Mouse (Mus musculus): ENCODE data around the gene Rara.

Rara gene

DNA sequence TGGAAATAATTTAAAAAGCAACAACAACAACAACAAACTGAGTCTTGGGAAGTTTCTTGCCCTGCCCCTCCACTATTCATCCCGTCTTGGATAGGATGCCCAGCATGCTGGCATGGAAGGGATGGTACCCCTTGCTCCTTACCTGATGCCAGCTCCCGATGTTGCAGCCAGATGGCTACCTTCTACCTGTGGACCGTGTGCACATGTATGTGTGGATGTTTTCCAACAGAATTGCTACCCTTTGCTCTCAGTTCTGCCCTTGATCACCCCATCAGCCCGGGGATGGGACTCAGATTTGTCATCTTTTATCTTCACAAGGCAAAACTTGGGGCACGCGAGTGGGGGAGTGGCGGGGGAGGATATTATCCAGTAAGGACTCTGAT is 11.1 kb downstream of the Rara start:
- no peak for DNase-seq

DNA sequence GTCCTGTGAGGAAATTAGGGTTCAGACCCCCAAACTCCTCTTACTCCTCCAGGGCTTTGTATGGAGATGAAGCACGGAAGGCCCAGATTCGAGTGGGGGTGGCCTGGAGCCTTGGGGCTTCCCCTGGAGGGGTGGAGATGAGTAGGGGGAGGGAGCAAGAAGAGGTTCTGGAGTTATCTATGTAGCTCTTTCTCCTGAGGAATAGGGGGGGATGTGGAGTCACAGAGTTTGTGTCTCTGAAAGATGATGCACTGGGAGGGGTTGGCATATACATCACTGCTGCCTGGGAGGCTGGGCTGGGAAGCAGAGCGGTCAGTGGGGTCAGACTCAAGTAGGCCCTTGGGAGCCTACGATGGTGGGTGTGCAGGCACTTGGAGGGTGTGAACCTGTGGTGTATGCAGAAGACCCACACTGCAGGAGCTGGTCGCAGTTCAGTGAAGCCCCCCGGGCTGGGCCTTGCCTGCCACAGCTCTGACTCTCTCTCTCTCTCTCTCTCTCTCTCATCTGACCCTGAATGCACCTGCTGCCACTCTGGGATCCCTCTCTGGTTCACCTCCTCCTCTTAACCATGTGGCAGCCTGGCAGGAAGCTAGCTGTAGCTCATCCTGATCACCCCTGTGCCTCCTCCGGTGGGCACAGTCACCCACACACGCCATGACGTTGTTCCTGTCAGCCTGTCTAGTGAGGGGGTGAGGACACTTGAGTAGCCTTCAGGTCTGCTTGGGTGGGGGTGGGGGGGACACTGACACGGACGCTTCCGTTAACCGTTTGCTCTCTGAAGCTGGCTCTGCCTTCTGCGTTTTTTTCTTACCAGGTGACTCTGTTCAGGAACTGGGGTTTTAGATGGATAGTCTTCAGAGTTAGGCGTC is 11.7 kb downstream of the Rara start:
- DNase-seq: no peak

DNA sequence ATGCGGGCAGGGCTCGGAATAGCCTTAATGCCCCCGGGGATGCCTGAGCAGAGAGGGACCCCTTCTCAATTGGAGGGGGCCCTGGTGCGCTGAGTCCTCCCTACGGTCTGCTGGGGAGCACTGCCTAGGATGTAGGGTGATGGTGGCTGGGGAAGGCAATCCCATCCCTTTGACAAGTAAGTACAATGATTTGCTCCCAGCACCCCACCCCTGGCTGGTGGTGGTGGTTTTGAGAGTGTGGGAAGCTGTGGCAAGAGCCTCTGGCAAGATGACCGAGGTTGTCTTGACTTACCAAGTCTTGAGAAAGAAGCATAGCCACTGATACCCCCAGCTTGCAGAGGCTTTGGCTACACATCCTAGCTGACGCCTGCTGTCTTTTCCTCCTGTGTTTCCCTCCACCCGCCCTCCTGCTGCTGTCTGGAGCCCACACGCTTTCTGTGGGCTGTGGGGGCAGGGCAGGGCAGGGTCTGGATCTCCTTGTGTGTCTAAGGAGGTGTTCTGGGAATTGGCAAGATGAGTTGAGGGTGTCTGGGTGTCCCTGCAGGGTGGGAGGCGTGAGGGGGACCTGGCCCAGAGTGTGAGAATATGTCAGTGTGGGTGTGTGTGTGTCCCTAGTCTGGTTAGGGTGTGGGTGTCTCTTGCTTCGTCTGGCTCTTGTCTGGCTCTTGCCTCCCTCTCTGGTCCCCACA is 12.5 kb downstream of the Rara start:
- DNase-seq: no peak

DNA sequence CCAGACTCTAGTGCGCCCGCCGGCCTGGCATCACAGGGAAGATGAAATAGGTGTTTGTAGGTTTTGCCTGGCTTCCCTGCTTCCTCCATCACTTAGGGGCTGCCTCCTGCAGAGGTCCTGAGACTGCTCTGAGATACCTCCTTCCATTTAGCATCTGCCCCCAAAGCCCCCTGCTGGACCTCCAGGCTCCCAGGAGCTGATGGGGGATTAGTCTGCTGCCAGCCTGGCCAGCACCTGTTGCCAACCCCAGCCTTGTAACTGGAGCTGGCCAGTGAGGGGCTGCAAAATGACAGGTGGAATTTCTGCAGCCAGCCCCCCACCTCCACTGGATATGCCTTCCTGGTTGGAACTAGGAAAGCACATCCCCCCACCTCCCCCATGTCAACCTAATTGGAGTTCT is 13.2 kb downstream of the Rara start:
- DNase-seq: no peak

DNA sequence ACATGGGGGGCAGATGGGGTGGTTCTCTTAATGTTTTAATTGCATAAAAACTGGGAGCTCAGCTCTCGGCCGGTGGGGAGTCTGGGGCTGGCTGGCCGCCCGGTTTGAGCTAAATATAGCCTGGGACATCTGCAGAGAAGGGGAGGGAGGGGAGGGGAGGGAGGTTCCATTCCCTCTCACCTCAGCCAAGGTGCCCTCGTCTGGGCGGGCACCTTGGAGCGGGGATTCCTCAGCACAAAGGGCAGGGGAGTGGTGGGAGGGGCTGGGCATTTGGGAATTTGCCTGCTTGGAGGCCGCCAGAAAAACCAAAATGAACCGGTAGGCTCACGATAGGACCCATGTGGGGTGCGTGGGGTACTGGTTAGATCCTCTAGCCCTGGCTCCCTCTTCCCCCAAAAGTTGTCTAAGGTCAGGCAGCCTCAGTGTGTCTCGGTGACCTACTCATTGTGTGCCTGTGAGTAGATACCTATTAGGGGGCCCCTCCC is 13.8 kb downstream of the Rara start:
- DNase-seq: no peak

DNA sequence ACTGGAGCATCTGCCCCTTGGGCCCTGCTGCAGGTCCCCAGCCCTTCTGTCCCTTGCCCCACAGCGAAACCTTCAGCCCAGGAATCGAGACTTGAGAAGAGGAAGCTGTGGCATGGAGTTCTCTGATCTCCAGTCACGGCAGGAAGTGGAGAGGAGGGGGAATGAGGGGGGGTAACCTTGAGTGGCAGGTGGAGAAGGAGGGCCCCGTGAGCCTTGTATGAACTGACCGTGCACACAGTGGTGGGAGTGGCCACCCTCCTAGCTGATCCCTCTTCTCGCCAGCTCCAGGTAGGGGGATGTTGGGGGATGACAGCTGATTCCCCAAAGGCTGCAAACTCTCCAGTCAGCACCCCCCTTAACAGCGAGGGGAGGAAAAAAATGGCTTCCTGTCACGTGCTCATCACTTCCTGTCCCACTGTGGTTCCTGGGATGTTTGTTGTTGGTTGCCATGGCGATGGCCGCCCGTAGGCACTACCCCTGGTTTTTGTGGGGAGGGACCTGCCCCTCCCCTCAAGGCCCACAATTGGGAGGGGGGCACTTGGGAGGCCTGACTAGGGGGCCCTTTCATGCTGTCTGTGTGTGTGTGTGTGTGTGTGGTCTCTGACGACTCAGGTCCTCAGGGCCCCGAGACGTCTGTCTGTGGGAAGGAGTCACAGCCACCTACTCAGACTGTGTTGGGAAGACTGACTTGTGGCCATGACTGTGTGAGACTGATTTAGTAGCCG is 14.4 kb downstream of the Rara start:
- DNase-seq: peak; percentile 88

DNA sequence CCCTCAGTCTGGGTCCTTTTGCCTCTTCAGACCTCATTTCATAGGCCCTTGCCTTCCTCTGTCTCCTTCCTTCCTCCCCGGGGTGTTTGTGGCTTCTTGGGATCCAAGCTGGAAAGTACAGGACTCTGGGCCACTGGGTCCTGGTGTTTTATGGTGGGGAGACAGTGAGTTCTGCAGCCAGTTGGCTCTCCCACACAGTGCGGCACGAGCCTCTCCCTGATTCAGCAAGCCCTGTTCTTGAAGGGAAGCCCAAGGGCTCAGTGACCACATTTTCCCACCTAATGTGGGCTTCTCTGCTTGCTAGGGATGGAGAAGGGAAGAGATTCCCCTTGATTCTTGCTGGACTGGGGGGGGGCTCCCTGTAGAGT is 14.9 kb downstream of the Rara start:
- no peak for DNase-seq

DNA sequence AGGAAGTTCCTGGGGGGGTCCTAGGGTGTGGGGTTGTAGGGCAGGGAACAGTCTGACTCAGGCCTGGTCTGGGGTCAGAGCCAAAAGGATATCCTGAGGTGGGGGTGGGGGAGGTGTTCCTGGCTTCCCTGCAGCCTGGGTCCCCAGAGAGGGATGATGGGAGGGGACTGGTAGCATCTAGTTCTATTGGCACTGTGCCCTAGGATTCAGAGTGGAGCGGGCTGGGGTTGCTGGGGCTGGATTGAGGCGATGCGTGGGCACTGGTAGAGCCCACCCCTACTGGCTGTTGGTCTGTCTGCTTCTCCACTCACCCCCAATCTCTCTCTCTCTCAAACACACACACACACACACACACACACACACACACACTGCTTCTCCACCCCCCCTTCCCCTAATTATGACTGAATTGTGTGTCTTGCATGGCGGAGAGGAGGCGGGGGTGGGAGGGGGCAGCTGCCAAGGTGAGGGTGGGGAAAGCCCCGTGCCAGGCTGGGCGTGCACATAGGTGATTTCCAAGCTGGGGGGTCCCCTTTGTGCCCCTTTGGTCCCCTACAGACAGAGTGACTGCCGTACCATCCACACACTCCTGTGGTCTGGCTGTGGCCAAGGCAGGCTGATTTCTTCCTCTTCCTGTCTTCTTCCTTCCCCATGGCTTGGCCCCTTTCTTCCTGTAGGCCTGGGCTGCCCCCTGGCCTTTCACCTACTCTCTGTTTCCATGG is 15.5 kb downstream of the Rara start:
- DNase-seq: no peak

DNA sequence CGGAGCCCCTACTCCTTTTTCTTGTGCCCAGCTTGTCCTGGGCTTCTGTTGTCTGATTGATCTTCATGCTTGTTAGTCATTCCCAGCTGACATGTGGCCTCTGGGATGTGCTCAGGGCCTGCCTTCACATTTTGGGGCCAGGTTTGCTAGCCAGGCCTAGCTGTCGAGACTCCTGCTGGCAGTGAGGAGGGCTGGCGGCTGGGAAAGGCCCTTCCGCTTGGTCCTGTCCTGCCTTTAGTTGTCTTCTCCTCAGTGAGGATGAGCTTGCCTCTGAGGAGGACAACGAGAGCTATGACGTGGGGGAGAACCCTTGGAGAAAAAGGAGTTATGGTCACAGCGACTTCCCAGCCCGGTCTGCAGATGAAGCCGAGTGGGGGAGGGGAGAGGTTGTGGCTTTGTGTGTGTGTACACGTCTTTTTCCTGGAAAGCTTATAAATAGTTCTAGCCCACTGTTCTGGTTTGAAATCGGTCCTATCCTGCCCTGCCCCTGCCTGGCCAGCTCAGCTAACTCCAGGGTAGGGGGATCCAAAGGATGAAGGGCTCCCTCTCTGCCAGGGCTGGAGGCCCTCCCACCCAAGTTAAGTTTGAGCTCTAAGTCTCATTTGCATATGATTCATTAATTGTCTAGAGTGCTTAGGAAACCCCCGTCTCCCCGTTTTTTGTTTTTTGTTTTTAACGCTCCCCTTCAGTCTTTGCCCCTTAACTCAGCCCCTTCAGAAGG is 16.3 kb downstream of the Rara start:
- no peak for DNase-seq

DNA sequence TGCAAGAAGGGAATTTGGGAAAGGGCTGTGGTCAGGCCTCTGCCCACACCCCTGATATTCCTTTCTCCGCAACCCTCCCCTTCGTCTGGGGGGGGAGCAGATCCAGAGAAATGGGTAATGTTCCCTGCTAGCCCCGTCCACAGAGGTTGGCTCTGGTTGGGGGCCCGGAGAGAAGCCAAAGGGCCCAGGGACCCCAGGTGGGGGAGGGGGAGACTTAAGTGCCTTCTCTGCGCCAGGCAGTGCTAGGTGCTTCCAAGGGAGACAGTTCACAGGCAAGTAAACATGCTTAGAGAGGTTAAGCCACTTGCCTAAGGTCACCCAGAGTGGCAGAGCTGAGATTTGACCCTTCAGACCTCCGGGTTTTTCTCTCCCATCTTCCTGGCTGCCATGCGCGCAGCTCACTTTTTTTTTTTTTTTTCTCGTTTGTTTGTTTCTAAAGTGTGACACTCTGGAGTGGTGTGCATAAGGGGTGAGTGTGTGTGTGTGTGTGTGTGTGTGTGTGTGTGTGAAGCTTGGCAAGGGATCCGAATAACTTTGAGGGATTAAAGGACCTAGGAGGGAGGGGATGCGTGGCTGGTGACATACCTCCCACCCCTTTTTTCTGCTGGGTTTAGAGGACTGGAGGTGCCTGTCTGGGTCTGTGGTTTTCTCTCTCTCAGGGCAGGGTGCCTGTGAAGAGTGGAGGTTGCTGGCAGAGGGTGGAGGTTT is 17.4 kb downstream of the Rara start:
- no peak for DNase-seq

DNA sequence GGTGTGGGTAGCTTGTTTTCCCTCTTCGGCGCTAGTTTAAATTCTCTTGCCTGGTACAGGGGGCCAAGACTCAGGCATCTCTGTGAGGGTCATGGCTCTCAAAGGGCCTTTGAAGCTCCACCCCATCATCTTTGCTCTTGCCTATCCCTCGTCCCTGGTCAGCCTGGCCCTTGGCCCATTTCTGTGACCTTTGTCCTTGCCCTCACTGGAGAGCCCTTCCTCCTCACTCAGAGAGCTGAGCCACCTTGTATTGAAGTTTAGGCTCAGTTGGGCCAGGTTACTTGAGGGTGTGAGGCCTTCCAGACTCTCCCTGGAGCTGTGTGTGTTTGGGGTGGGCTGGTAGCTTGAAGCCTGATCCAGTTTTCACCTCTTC is 18.0 kb downstream of the Rara start:
- no peak for DNase-seq

DNA sequence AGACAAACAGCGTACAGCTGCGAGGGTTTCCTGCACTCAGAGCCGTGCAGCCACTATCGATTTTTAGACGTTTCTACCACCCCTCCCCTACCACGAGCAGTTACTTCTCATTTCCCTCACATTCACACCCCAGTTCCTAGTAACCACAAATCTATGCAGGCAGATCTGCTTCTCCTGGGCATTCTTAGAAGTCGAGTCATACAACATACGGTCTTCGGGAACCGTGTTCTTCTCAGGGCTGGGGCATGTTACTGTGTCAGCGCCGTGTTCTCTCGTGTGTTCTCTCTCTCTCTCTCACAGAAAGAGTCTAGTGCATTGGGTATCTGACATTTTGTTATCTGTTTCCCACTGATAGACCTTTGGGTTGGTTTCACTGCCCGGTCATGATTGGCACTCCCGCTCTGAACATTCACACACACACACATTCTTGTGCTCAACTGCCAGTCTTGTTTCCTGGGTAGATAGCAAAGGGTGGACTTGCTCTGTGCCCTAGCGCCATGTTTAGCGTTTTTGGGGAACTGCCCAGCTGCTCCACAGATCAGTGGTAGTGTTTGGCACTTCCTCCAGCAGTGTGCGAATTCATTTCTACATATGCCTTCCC is 20.5 kb downstream of the Rara start:
- no peak for DNase-seq

DNA sequence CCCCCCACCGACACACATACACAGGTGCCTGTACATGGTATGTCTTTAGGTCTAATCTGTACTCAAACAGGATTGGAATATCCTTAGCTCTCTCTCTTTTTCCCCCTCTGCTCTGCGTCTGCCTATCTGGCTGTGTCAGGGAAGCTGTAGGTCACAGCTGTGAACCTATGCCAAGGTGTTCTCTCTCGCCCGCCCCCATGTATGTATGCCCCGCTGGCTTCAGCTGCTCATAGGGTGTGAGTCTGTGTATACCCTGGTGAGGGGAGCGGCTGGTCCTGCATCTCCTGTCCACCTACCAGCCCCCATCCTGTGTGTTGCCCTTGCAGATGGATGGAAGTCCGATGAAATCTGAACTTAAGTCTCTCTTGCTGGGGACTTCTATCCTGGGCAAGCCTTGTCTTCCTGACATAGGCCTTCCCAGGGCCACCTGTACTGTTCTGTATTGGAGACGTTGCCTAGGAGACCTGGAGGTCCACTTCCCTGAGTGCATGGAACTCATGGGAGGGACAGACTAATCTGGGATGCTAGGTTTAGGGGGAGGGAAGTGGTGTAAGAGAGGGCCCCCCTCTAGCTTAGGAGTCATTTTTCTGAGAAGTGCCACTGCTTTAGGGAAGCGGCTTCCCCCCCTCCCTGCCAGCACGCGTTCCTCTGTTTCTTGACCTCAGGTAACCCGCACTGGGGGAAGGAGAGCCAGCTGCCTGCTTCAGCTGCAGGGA is 21.8 kb downstream of the Rara start:
- no peak for DNase-seq

DNA sequence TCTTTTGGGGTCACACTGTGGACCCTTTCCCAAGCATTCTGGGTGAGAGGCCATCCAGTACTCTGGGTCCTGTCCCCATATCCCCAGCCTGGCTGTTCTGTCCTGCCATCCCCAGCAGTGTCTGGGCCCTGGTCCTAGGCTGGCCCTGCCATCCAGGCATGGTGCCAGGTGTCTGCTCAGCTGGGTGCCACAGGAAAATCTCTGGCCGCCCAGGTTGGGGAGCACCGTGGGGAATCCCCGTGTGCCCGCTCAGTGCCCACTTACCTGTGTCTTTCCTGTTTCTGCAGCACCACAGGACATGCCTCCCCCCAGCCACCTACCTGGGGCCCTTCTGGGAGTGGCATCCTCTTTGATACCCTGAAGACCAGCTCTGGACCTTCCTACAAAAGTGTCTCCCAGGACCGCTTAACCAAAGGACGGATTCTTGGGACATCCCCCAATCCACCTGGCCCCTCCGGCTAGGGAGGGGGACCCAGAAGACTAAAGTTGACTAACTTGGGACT is 22.4 kb downstream of the Rara start:
- no peak for DNase-seq

DNA sequence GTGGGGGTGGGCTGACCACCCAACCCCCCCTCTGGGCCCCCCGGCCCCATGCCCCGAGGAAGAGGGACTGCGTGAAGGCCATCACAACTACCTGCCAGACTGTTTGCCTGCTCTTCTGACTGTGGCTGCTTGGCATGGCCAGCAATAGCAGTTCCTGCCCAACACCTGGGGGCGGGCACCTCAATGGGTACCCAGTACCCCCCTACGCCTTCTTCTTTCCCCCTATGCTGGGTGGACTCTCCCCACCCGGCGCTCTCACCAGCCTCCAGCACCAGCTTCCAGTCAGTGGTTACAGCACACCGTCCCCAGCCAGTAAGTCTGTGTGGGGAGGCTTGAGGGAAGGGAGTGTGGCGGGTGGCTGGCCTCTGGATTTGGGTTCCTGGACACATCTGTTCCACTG is 22.9 kb downstream of the Rara start:
- DNase-seq: no peak

DNA sequence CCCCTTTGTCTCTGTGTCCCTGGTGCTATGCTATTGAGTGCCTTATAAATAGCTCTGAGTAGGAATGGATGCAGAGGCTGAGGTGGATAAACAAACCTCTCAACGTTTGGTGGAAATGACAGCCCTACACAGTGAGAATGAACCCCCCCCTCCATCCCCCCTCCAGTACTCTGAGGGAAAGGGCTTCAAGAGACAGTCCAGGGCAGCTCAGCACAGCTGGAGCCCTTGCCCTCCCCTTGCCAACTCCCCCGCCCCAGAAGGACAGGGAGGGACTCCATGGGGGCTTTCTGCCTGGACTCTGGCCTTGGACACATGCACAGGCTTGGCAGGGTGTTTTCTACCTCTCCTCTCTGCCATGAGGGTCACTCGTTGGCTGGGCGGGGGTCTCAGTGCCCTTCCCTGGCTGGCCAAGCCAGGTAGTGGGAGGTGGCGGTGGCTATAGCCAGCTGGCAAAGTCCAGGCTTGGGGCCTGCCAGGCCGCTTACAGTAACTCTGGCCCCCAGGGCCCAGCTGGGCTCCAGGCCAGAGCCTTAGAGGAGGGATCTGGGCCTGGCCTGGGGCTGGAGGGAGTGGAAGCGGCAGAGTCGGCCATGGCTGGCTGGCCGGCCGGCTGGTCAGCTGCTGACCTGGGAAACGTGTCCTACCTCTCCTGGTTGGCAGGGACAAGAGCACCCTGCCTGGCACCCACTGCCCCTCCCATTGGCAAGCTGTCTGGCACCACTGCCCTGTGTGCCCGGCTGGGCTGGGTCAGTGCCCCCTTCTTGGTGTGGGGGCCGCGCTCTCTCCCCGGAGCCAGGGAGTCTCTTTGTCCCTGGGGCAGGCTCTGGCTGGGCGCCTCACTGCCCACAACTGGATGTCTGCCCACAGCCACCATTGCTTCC is 23.6 kb downstream of the Rara start:
- DNase-seq: no peak

DNA sequence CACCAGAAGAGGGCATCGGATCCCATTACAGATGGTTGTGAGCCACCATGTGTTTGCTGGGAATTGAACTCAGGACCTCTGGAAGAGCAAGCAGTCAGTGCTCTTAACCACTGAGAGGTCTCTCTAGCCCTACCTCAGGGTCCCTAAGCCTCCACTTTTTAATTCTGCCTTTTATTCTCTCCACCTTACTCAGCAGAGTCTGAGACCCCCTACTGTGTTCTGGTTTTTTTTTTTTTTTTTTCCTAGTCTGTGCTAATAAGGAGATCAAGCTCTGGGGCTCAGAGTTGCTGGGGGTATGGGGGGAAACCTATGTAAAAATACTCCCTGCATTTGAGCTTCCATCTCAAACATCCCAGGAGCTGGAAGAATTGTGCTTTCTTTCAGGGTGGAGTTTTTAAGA is 24.5 kb downstream of the Rara start:
- DNase-seq: no peak

DNA sequence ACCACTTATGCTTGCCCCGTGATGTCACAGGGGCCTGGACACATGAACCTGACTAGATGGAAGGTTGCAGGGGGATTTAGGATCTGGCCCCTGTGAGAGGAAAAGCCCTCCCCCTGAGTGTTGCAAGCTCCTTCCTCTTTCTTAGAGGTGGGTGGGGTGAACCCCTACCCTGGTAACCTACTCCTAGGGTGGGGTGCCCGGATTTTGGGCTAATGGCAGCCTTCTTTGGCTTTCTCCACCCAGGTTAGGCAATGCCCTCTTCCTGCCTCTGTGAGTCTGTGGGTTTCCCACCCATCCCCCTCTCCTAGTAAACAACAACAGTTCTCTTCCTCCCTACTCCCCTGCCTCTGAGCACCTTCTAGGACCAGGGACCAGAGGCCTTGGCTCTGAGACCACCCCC is 25.1 kb downstream of the Rara start:
- no peak for DNase-seq

DNA sequence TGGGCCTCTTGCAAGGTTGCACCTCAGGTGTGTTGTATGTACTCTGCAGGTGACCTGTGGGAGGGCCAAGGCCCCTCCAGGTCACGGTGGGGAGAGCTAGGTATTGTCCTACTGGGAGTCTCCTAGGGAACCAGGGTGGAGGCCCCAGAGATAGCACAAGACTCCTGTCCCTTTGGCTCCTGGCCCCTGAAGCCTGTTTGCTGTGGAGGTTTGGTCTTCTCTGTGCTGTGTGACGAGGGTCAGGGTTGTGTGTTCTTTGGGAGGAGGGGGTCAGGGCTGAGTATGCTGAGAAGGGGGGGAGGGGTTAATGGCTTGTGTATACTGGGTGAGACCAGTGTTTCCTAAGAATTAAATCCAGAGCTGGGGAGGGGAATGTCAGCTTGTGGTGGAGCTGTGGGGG is 25.7 kb downstream of the Rara start:
- DNase-seq: no peak
